In the genomic region with DNA sequence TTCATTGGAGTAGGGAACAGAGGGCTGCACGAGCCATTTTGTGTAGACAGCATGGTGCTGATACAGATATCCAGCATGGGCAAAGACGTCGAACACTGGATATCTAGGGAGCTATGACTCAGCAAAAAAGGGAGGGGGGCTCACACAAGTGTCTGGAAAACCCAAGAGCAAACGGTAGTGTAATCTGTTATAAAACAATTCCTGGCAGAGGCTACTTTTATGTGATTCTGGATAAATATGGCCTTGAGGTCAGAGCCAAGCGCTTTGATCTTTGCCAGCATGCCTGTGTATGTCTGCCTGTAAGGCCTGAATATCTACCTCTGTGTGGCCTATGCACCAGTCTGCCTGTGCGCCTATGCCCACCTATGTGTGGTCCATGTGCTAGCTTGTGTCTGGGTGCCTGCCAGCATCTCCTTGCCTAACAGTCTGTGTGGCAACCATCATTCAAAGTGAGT, we compare ENCODE assay signal across 9 mouse cellular contexts. TPM values are rescaled to one million over a fixed set of nuclear protein-coding genes. Genes with fewer than 3 reads are reported as not detected.
A peak's percentile ranks its signal among the peaks of the same experiment; 100 is the strongest.
DNase-seq lines count a peak whose midpoint lies in the region; ATAC-seq and TF ChIP-seq lines count a peak whose summit lies in the region.
"Had no signal": no experiment of that assay in that cellular context is flagged by ENCODE, and none has a peak within 500 bp of the region (broad histone marks: within the 10 kb centered on the region; RNA-seq: fewer than 3 reads in every experiment).

No protein-coding gene starts in this region.

- no peak overlapping the region for H3K27ac ChIP-seq in ES-E14 (ENCODE audit: insufficient read depth, low read depth, low read length, poor library complexity, severe bottlenecking)
- H3K27ac ChIP-seq: kidney, postnatal 0 days had no signal

- in situ Hi-C loops in ES-E14 (cut with MboI; ENCODE audit: low sequenced_read_pairs in 2 of 2, unreplicated experiment in 2 of 2) = no loop called here

- ATAC-seq in CD4-positive, CD25-positive, alpha-beta regulatory T cell, adult 4 months = no peak
- ATAC-seq in erythroblast, adult 5-6 weeks (replicated peaks; ENCODE audit: low FRiP score, poor library complexity, severe bottlenecking) = no peak

- H3K36me3 ChIP-seq in ES-E14 (ENCODE audit: control insufficient read depth, insufficient read depth, low read length, poor library complexity, severe bottlenecking) = no peaks in the 10 kb centered on the region; the same call in 1 of the 2 replicates

- H3K9me3 ChIP-seq in ES-E14 (ENCODE audit: control insufficient read depth, insufficient read depth, low read depth, low read length) = no peaks in the 10 kb centered on the region

- peak; percentile 52 for DNase-seq in layer of hippocampus, adult 11-12 months (ENCODE audit: low spot score)
- no peak for DNase-seq in layer of hippocampus, adult 9-10 months (ENCODE audit: low spot score)
- DNase-seq in ES-E14 (ENCODE audit: low read depth, low spot score) (no peak), R1 (ENCODE audit: low read depth, low spot score) (peak; percentile 7)
- peak; percentile 45 for DNase-seq in layer of hippocampus, adult 9-11 months
- DNase-seq in embryo, embryonic 10 days (ENCODE audit: low spot score) = no peak

- no peak overlapping the region for H3K9ac ChIP-seq in ES-E14 (ENCODE audit: insufficient read depth, low read depth, low read length, poor library complexity, severe bottlenecking)

- peaks cover 0 to 8% of the 10 kb centered on the region in 2 experiments; a peak in 2 of 4 replicates for H3K4me1 ChIP-seq in ES-E14 (ENCODE audit: control insufficient read depth in 2 of 2, insufficient read depth in 2 of 2, low read length in 2 of 2, poor library complexity in 1 of 2)

- H3K4me3 ChIP-seq in ES-E14 (ENCODE audit: insufficient read depth in 1 of 2, low read depth in 1 of 2, low read length in 2 of 2, poor library complexity in 1 of 2, severe bottlenecking in 1 of 2) = no peak overlapping the region

TF ChIP-seq in ES-E14, 5 proteins besides CTCF, POLR2A, EP300 and RAD21:
- TF ChIP-seq MAFK (IDR thresholded peaks at IDR 0.05; ENCODE audit: insufficient read depth, low read depth, low read length) (peak; percentile 39; the same call in 1 of the 2 replicates), ZC3H11A (IDR thresholded peaks at IDR 0.05; ENCODE audit: borderline replicate concordance, low read depth, low read length) (no peak)

RNA-seq across cellular contexts. Expression of gene Disp1, which starts 8.5 kb away (rescaled TPM):
- 11.6 and 13.5 TPM in 2 replicates for total RNA-seq in ES-E14 (2012; rRNA removed)
- polyA plus RNA-seq in CD4-positive, CD25-positive, alpha-beta regulatory T cell, adult 4 months (2017; shearing (Covaris generic)) = 10 to 100 TPM; 10.5 to 12.7 TPM
- 1.0 and 3.8 TPM in 2 replicates for total RNA-seq in erythroblast, adult 5-6 weeks (2015; ENCODE audit: low replicate concordance)
- total RNA-seq in erythroblast, adult 5-6 weeks (2017; ENCODE audit: low replicate concordance) = 0.28 and 1.4 TPM in 2 replicates

Comparison
In these comparisons a context has a peak if more than half of its experiments do, and no peak if none do; other contexts are left out.
1. DNase-seq: peak in layer of hippocampus, adult 11-12 months (single experiment), R1 (single experiment) and layer of hippocampus, adult 9-11 months (single experiment); none in layer of hippocampus, adult 9-10 months (single experiment), ES-E14 (single experiment) and embryo, embryonic 10 days (single experiment).